Mouse (Mus musculus) midbrain, embryonic 14.5 days (tissue): Measurements from ENCODE around the gene Gm9507. TPM values are rescaled to one million over a fixed set of nuclear protein-coding genes. Genes with fewer than 3 reads are reported as not detected.

Source experiments
- ATAC-seq: fragments of 200-750 bp; cut with Nextera tagmentation; 2 replicates; pipeline ENCODE4 v1.8.0; 2017; ENCODE audit warnings: moderate number of reproducible peaks, moderate library complexity; ENCODE audit not compliant: low FRiP score, low TSS enrichment
- DNase-seq: peaks from one replicate; pipeline ENCODE4 v3.0.0-alpha.2; 2015
- H3K27ac ChIP-seq: fragments of 300-500 bp; sonication (generic); replicated peaks from 2 replicates; pipeline ENCODE4 v1.5.1; 2014; ENCODE audit warnings: mild to moderate bottlenecking, low read depth, low read length, moderate library complexity
- H3K27me3 ChIP-seq: fragments of 300-500 bp; sonication (generic); 2 replicates; pipeline ENCODE4 v1.6.1; 2014; ENCODE audit warnings: low read length, control low read depth, mixed read lengths; ENCODE audit not compliant: control insufficient read depth, insufficient read depth
- H3K36me3 ChIP-seq: fragments of 300-500 bp; sonication (generic); 2 replicates; pipeline ENCODE4 v1.6.1; 2014; ENCODE audit warnings: low read length, control low read depth; ENCODE audit not compliant: control insufficient read depth, insufficient read depth
- H3K4me1 ChIP-seq: fragments of 300-500 bp; sonication (generic); 2 replicates; pipeline ENCODE4 v1.6.1; 2014; ENCODE audit warnings: mild to moderate bottlenecking, antibody characterized with exemption, low read length, control low read depth; ENCODE audit not compliant: control insufficient read depth, insufficient read depth
- H3K4me2 ChIP-seq: fragments of 300-500 bp; sonication (generic); 2 replicates; pipeline ENCODE4 v1.6.1; 2014; ENCODE audit warnings: mild to moderate bottlenecking, low read length, moderate library complexity
- H3K4me3 ChIP-seq: fragments of 300-500 bp; sonication (generic); replicated peaks from 2 replicates; pipeline ENCODE4 v1.5.1; 2014; ENCODE audit warnings: low read depth, low read length
- H3K9ac ChIP-seq: fragments of 300-500 bp; sonication (generic); replicated peaks from 2 replicates; pipeline ENCODE4 v1.6.1; 2014; ENCODE audit warnings: mild to moderate bottlenecking, low read length, moderate library complexity
- H3K9me3 ChIP-seq: fragments of 300-500 bp; sonication (generic); 2 replicates; pipeline ENCODE4 v1.6.1; 2016; ENCODE audit warnings: low read length, control low read depth, mixed read lengths; ENCODE audit not compliant: control insufficient read depth
- WGBS: fragments of 180-500 bp; shearing (Covaris S2); extraction: QIAGEN DNeasy Blood & Tissue Kit; methylation state at CpG from one replicate; pipeline ENCODE4 v1.1.7; 2014; 5-methylcytosine and 5-hydroxymethylcytosine counted together
- polyA plus RNA-seq: library from polyadenylated mRNA; unstranded; fragments of >200 nt; fragmentation: Nextera tagmentation; extraction: Ambion mirVana; gene quantifications from 2 replicates; pipeline ENCODE4 v1.2.1, GENCODE M21; 2014

Gene Gm9507
- not detected in 2 replicates for polyA plus RNA-seq

DNA sequence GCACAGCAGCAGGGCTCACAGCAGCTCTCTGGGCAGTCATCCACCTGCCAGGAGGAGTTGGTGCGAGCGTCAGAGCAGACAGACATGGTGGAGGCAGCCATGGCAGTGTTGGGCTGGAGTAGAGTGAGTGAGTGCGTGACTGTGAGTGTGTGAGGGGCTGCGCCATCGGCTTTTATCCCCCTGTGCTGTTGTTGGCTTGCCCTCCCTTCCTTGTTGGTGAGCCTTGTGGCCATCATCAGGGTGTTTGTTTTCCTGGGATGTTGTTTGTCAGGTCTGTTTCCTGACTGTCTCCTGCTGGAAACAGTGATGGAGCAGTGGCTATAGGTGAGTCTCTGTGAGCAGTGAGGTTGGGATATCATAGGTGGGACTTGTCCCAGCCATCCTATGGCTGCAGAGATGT lies at the start of gene Gm9507:
Gm9507 (minus strand) TSS at position 101 of the 400 bp plus-strand sequence.
- 79% methylated on average over 5 of the region's 5 CpGs for WGBS
- ATAC-seq: no peak

DNA sequence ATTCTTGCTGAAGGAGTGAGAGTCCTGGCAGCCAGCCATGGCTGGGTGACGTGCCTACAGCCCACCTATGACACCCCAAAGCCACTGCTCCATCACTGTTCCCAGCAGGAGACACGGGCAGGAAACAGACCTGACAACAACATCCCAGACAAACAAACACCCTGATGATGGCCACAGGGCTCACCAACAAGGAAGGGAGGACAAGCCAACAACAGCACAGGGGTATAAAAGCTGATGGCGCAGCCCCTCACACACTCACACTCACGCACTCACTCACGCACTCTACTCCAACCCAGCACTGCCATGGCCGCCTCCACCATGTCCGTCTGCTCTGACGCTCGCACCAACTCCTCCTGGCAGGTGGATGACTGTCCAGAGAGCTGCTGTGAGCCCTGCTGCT lies 40.9 kb upstream of the Gm9507 start, which contains the start of gene Gm10318:
Gm10318 (plus strand) TSS at position 301 of the 400 bp plus-strand sequence.
- H3K4me1 ChIP-seq: no peaks in the 10 kb centered on the region
- H3K9me3 ChIP-seq: no peaks in the 10 kb centered on the region
- no peak within 1 kb of the TSS for H3K4me3 ChIP-seq
- H3K27me3 ChIP-seq: no peaks in the 10 kb centered on the region
- WGBS: 68% methylated on average over 9 of the region's 9 CpGs
- H3K9ac ChIP-seq: no peak within 1 kb of the TSS
- ATAC-seq: no peak
- DNase-seq: no peak
- no peak within 1 kb of the TSS for H3K27ac ChIP-seq
- H3K36me3 ChIP-seq: no peaks in the 10 kb centered on the region
- H3K4me2 ChIP-seq: no peak within 1 kb of the TSS

More for the DNA sequence above, at the start of gene Gm9507:
- Histone ChIP-seq H3K4me3 (no peak within 1 kb of the TSS), H3K36me3 (no peaks in the 10 kb centered on the region), H3K9me3 (no peaks in the 10 kb centered on the region), H3K27ac (no peak within 1 kb of the TSS), H3K27me3 (no peaks in the 10 kb centered on the region), H3K9ac (no peak within 1 kb of the TSS), H3K4me1 (no peaks in the 10 kb centered on the region), H3K4me2 (no peak within 1 kb of the TSS)
- DNase-seq: no peak

DNA sequence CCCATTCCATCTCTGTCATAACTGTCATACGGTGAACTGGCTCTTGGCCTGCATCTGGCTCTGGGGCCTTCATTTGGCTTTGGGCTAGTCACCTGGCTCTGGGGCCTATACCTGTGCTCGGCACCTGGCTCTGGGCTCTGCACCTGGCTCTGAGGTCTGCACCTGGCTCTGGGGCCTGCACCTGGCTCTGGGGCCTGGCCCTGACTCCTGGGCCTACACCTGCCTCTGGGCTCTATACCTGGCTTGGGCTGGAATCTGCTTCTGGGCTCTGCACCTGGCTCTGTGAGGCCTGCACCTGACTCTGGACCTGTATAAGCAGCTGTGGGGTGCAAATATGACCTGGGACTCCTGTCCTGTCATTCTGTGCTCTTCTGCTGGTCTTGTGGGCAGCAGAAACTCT lies 35.9 kb upstream of the Gm9507 start:
- Histone ChIP-seq H3K4me2 (no peak overlapping the region), H3K9ac (no peak overlapping the region), H3K4me3 (no peak overlapping the region), H3K9me3 (peaks cover 15% of the 10 kb centered on the region), H3K4me1 (no peaks in the 10 kb centered on the region), H3K27me3 (no peaks in the 10 kb centered on the region), H3K36me3 (no peaks in the 10 kb centered on the region), H3K27ac (no peak overlapping the region)
- DNase-seq (no peak), ATAC-seq (no peak)
- 72% methylated on average over 2 of the region's 2 CpGs for WGBS

DNA sequence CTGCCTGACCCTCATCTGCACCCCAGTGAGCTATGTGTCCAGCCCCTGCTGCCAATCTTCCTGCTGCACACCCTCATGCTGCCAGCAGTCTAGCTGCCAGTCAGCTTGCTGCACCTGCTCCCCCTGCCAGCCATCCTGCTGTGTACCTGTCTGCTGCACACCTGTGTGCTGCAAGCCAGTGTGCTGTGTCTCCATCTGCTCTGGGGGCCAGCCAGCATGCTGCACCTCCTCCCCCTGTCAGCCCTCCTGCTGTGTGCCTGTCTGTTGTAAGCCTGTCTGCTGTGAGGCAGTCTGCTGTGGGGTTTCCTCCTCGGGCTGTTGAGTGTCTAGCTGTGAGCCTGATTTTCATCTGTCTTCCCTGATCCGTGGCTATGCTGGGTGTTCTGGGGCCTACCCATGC lies 35.3 kb upstream of the Gm9507 start:
- H3K4me1 ChIP-seq: no peaks in the 10 kb centered on the region
- no peak overlapping the region for H3K27ac ChIP-seq
- no peaks in the 10 kb centered on the region for H3K36me3 ChIP-seq
- DNase-seq (no peak), ATAC-seq (no peak)
- no peak overlapping the region for H3K4me3 ChIP-seq
- H3K4me2 ChIP-seq: no peak overlapping the region
- 7% methylated on average over 2 of the region's 2 CpGs for WGBS
- H3K27me3 ChIP-seq: no peaks in the 10 kb centered on the region
- peaks cover 15% of the 10 kb centered on the region for H3K9me3 ChIP-seq
- no peak overlapping the region for H3K9ac ChIP-seq

DNA sequence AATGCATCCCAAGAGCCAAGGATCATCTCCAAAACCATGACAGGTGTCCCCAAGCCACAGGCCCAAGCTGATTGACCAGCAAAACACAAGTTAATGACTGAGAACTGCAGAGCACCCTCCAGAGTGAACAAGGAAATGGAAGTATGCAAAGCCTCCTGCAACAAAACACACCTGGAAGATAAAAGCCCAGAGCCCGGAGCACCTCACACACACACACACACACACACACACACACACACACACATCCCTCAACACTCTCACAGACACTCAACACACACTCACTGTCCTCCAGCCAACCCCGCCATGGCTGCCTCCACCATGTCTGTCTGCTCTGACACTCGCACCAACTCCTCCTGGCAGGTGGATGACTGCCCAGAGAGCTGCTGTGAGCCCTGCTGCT lies 34.9 kb upstream of the Gm9507 start, which contains the start of gene Gm36176:
Gm36176 (plus strand) TSS at position 301 of the 400 bp plus-strand sequence.
- Histone ChIP-seq H3K9ac (no peak within 1 kb of the TSS), H3K36me3 (no peaks in the 10 kb centered on the region), H3K4me2 (no peak within 1 kb of the TSS), H3K9me3 (peaks cover 15% of the 10 kb centered on the region), H3K27me3 (no peaks in the 10 kb centered on the region), H3K4me3 (no peak within 1 kb of the TSS), H3K4me1 (no peaks in the 10 kb centered on the region), H3K27ac (no peak within 1 kb of the TSS)
- ATAC-seq: no peak
- 71% methylated on average over 3 of the region's 3 CpGs for WGBS
- DNase-seq: no peak

DNA sequence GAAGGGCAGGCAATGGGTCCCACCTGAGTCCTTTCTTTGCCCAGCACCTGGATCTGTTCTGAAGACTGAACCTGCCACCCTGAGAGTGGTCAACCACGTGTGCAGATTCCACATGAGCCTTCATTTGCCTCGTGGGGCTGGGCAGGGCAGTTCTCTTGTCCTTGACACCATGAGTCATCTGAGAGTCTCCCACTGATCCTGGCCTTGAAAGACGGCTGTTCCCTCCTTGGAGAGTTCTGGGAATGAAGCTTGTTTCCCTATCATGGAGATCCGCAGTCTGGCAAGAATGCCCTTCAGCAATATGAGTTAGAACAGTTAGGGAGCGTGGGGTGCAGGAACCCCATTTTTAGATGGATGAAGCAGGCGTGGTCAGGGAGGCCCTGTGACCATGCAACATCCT lies 27.4 kb upstream of the Gm9507 start:
- no peak overlapping the region for H3K4me3 ChIP-seq
- DNase-seq: no peak
- H3K4me2 ChIP-seq: no peak overlapping the region
- H3K4me1 ChIP-seq: no peaks in the 10 kb centered on the region
- no peaks in the 10 kb centered on the region for H3K27me3 ChIP-seq
- no peak overlapping the region for H3K9ac ChIP-seq
- H3K36me3 ChIP-seq: no peaks in the 10 kb centered on the region
- H3K9me3 ChIP-seq: peaks cover 9% of the 10 kb centered on the region; the same call in 1 of the 2 replicates
- H3K27ac ChIP-seq: no peak overlapping the region
- WGBS: 83% methylated on average over 6 of the region's 6 CpGs
- no peak for ATAC-seq

DNA sequence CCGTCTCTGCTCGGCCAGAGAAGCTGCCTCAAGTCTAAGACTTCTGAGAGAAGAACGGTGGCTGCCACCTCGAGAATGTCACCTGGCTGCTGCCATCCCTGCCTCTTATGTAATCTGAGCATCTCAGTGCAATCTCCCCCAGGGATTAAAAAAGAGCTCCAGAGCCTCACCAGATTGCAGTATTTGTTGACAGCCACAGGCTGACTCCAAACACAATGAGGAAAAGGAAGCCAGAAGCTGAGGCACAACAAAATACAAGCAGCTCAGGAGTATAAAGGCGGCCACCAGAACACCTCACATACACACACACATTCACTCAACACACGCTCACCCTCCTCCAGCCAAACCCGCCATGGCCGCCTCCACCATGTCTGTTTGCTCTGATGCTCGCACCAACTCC lies 24.0 kb upstream of the Gm9507 start, which contains the start of gene Krtap10-10:
Krtap10-10 (plus strand) TSS at position 301 of the 400 bp plus-strand sequence.
- Histone ChIP-seq H3K4me1 (no peaks in the 10 kb centered on the region), H3K27ac (no peak within 1 kb of the TSS), H3K9me3 (no peaks in the 10 kb centered on the region), H3K27me3 (no peaks in the 10 kb centered on the region), H3K9ac (no peak within 1 kb of the TSS), H3K36me3 (no peaks in the 10 kb centered on the region), H3K4me3 (no peak within 1 kb of the TSS), H3K4me2 (no peak within 1 kb of the TSS)
- 75% methylated on average over 9 of the region's 9 CpGs for WGBS
- ATAC-seq (no peak), DNase-seq (no peak)

DNA sequence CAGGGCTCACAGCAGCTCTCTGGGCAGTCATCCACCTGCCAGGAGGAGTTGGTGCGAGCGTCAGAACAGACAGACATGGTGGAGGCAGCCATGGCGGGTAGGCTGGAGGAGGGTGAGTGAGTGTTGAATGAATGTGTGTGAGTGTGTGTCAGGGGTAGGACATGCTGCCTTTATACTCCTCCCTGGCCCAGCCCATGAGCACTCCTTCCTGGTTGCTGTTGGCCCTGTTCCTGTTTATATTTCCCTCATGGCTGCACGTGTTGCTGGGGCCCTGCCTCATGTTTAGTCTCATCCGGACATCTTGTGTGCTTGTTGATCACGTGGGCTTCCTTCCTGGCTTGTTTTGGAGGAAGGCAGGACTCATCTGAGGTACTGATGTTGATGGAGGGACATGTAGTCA lies 15.3 kb upstream of the Gm9507 start, which contains the start of gene Krtap10-4:
Krtap10-4 (minus strand) TSS at position 145 of the 400 bp plus-strand sequence.
- no peak for DNase-seq

DNA sequence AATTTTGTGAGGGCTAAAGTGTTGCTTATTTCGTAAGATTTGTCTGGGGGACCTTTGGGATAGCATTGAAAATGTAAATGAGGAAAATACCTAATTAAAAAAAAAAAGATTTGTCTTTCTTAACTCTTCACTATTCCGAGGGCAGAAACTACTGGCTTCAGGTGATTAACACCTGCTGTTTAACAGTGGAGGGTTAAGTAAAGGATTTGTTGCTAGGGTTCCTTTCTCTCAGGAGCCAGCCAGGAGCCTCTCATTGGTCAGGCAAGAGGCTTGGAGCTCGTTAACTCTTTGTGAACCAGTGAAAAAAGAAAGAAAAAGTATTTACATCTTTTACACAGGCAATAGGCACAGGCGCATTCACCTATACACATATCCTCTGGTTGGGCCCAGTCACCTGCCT lies 7.6 kb upstream of the Gm9507 start:
- Histone ChIP-seq H3K27me3 (no peaks in the 10 kb centered on the region), H3K9ac (no peak overlapping the region), H3K4me3 (no peak overlapping the region), H3K9me3 (no peaks in the 10 kb centered on the region), H3K36me3 (no peaks in the 10 kb centered on the region), H3K4me2 (no peak overlapping the region), H3K27ac (no peak overlapping the region), H3K4me1 (no peaks in the 10 kb centered on the region)
- DNase-seq (peak; percentile 46), ATAC-seq (no peak)
- WGBS: 29% methylated on average over 4 of the region's 4 CpGs

More for the DNA sequence above, 15.3 kb upstream of the Gm9507 start, which contains the start of gene Krtap10-4:
- Histone ChIP-seq H3K27me3 (no peaks in the 10 kb centered on the region), H3K27ac (no peak within 1 kb of the TSS), H3K4me2 (no peak within 1 kb of the TSS), H3K9me3 (no peaks in the 10 kb centered on the region), H3K4me3 (no peak within 1 kb of the TSS), H3K36me3 (no peaks in the 10 kb centered on the region), H3K9ac (no peak within 1 kb of the TSS), H3K4me1 (no peaks in the 10 kb centered on the region)
- WGBS: 72% methylated on average over 6 of the region's 6 CpGs
- ATAC-seq: no peak
